Mouse (Mus musculus) testis, adult 2 months (tissue): ENCODE results near the gene Defb10. TPM values are rescaled to one million over a fixed set of nuclear protein-coding genes. Genes with fewer than 3 reads are reported as not detected.
"Not testable (repeated sequence)": the region's sequence is repeated elsewhere in the genome, so short reads cannot be mapped to it uniquely, and the experiment has no call there.

Experiments
- H3K27ac ChIP-seq: fragments of 200-500 bp; 2 replicates; pipeline ENCODE4 v1.5.1; 2012; ENCODE audit warnings: low read depth, low read length; ENCODE audit not compliant: control insufficient read depth, insufficient read depth
- H3K27me3 ChIP-seq: fragments of 200-500 bp; 2 replicates; pipeline ENCODE4 v1.6.1; 2012; ENCODE audit warnings: mild to moderate bottlenecking, low read length, moderate library complexity; ENCODE audit not compliant: control insufficient read depth, insufficient read depth
- H3K36me3 ChIP-seq: fragments of 200-500 bp; 2 replicates; pipeline ENCODE4 v1.6.1; 2012; ENCODE audit warnings: mild to moderate bottlenecking, low read length; ENCODE audit not compliant: control insufficient read depth, insufficient read depth
- H3K4me1 ChIP-seq: fragments of 200-500 bp; 2 replicates; pipeline ENCODE4 v1.6.1; 2012; ENCODE audit warnings: low read length; ENCODE audit not compliant: control insufficient read depth, insufficient read depth
- H3K4me3 ChIP-seq: fragments of 200-500 bp; 2 replicates; pipeline ENCODE4 v1.5.1; 2012; ENCODE audit warnings: low read depth, mild to moderate bottlenecking, low read length, moderate library complexity, mixed read lengths; ENCODE audit not compliant: control insufficient read depth
- polyA plus RNA-seq: library from polyadenylated mRNA; depleted of rRNA; stranded (reverse); fragments of >200 nt; gene quantifications from 2 replicates; pipeline ENCODE4 v1.2.3, GENCODE M21; 2012; rRNA removed

The Defb10 gene
- polyA plus RNA-seq = 1.4 TPM in 1 of 2 replicates, not detected in the other

DNA sequence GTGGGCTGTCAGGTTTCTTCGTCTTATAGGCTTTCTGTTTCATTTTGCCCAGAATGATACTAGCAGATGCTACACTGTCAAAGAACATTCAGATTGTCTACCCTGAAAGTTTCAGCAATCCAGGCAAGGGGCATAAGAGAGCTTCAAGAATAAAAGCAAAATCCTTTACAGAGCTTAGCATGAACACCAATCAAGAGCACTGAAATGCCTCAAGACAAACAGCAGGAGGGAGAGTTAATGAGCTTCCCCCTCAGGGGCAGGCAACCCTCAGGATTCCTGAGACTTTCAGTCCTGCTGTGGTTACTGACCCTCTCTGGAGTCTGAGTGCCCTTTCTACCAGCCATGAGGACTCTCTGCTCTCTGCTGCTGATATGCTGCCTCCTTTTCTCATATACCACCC lies at the start of gene Defb10:
TSS of gene Defb10 (plus strand) at position 316 of the 400 bp plus-strand sequence.
- H3K4me1 ChIP-seq, H3K36me3 ChIP-seq, H3K4me3 ChIP-seq, H3K27ac ChIP-seq, H3K27me3 ChIP-seq: not testable (repeated sequence)

DNA sequence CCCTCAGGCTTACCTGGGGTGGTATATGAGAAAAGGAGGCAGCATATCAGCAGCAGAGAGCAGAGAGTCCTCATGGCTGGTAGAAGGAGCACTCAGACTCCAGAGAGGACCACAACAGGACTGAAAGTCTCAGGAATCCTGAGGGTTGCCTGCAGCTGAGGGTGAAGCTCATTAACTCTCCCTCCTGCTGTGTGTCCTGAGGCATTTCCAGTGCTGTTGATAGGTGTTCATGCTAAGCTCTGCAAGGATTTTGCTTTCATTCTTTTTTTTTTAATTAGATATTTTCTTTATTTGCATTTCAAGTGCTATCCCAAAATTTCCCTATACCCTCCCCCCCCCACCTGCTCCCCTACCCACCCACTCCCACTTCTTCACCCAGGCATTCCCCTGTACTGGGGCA lies 26.6 kb downstream of the Defb10 start, which contains the start of gene Defb9:
TSS of gene Defb9 (minus strand) at position 101 of the 400 bp plus-strand sequence.
- not testable (repeated sequence) for H3K4me1 ChIP-seq, H3K27ac ChIP-seq, H3K36me3 ChIP-seq

DNA sequence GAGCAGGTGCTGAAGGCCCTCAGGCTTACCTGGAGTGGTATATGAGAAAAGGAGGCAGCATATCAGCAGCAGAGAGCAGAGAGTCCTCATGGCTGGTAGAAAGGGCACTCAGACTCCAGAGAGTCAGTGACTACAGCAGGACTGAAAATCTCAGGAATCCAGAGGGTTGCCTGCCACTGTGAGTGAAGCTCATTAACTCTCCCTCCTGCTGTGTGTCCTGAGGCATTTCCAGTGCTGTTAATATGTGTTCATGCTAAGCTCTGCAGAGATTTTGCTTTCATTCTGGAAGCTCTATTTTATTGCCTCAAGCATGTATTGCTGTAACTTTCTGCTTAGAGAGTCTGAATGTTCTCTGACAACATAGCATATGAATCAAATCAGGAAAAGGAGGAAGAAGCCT lies 47.6 kb downstream of the Defb10 start, which contains the start of gene Defb11:
TSS of gene Defb11 (minus strand) at position 123 of the 400 bp plus-strand sequence.
- H3K36me3 ChIP-seq, H3K27ac ChIP-seq, H3K27me3 ChIP-seq, H3K4me1 ChIP-seq, H3K4me3 ChIP-seq: not testable (repeated sequence)

More for the DNA sequence above, 26.6 kb downstream of the Defb10 start, which contains the start of gene Defb9:
- H3K4me3 ChIP-seq, H3K27me3 ChIP-seq: not testable (repeated sequence)

Other genes starting within 250 kb of the Defb10 start
- not detected in 2 replicates for gene Defa26, start 240.7 kb upstream of the Defb10 start, polyA plus RNA-seq
- gene Defa17, start 203.1 kb upstream of the Defb10 start, polyA plus RNA-seq = not detected in 2 replicates
- gene Defa34, start 193.1 kb upstream of the Defb10 start, polyA plus RNA-seq = not detected in 2 replicates
- gene AY761184, start 155.3 kb upstream of the Defb10 start, polyA plus RNA-seq = not detected in 2 replicates
- not detected in 2 replicates for gene Defa24, start 124.4 kb upstream of the Defb10 start, polyA plus RNA-seq
- not detected in 2 replicates for gene Defb50, start 35.4 kb upstream of the Defb10 start, polyA plus RNA-seq
- 37.7 TPM in 1 of 2 replicates, not detected in the other for gene Defb2, start 19.0 kb upstream of the Defb10 start, polyA plus RNA-seq
- 5.1 TPM in 1 of 2 replicates, not detected in the other for gene Defb9, start 26.5 kb downstream of the Defb10 start, polyA plus RNA-seq
- gene Defb11, start 47.5 kb downstream of the Defb10 start, polyA plus RNA-seq = 67.6 TPM in 1 of 2 replicates, not detected in the other
- 2.1 TPM in 1 of 2 replicates, not detected in the other for gene Defb15, start 73.8 kb downstream of the Defb10 start, polyA plus RNA-seq
- not detected in 2 replicates for gene Defb35, start 79.5 kb downstream of the Defb10 start, polyA plus RNA-seq
- not detected in 2 replicates for gene Defb13, start 87.9 kb downstream of the Defb10 start, polyA plus RNA-seq
- 0.07 TPM in 1 of 2 replicates, not detected in the other for gene Fam90a1a, start 99.8 kb downstream of the Defb10 start, polyA plus RNA-seq
- gene Ccdc70, start 110.9 kb downstream of the Defb10 start, polyA plus RNA-seq = 43.4 and 56.2 TPM in 2 replicates
- gene Atp7b, start 201.4 kb downstream of the Defb10 start, polyA plus RNA-seq = 2.9 and 3.1 TPM in 2 replicates
- 4.5 and 5.0 TPM in 2 replicates for gene Alg11, start 201.8 kb downstream of the Defb10 start, polyA plus RNA-seq